Mouse (Mus musculus) adrenal gland, adult 2 months (tissue): ENCODE measurements around the gene Olfr1216. TPM values are rescaled to one million over a fixed set of nuclear protein-coding genes. Genes with fewer than 3 reads are reported as not detected.
A peak's percentile ranks its signal among the peaks of the same experiment; 100 is the strongest.

Experiments used
- DNase-seq: peaks from one replicate; pipeline ENCODE4 v3.0.0; 2021
- long read RNA-seq: library from polyadenylated mRNA; stranded (forward); transcript quantifications from one replicate; pipeline ENCODE4 v2.0.0, GENCODE M21; 2021
- polyA plus RNA-seq: library from polyadenylated mRNA; depleted of rRNA; stranded (reverse); fragments of >200 nt; gene quantifications from 2 replicates; pipeline ENCODE4 v1.2.3, GENCODE M21; 2012; rRNA removed
- total RNA-seq, 2 experiments: library from RNA; stranded (reverse); gene quantifications; 2 replicates each; pipeline ENCODE4 v1.2.3; 2021

Gene Olfr1216
- not detected for total RNA-seq
- polyA plus RNA-seq: not detected in 2 replicates
- long read RNA-seq: 0 reads

GRCm38 (mm10) chr2:89018240-89018639, at the start of gene Olfr1216:
Gene Olfr1216 (minus strand): TSS chr2:89018340.
- no peak for DNase-seq

GRCm38 (mm10) chr2:89061087-89061486, 42.9 kb upstream of the Olfr1216 start, which contains the start of gene Olfr1218:
Gene Olfr1218 (minus strand): TSS chr2:89061187.
- no peak for DNase-seq

- DNase-seq: no peak
These were observed 13.8 kb upstream of the Olfr1216 start, which contains the start of gene Olfr1217 for GRCm38 (mm10) chr2:89031965-89032364. Gene Olfr1217 (minus strand): TSS chr2:89032065.

- peak; percentile 33 for DNase-seq
These were observed 3.3 kb upstream of the Olfr1216 start for GRCm38 (mm10) chr2:89021436-89021835.

GRCm38 (mm10) chr2:89006873-89007272, 11.3 kb downstream of the Olfr1216 start, which contains the start of gene Olfr1215:
Gene Olfr1215 (minus strand): TSS chr2:89006973.
- DNase-seq: no peak

- DNase-seq: no peak
These were observed 25.6 kb downstream of the Olfr1216 start, which contains the start of gene Olfr1214 for GRCm38 (mm10) chr2:88992553-88992952. Gene Olfr1214 (minus strand): TSS chr2:88992653.

- DNase-seq: no peak
These were observed 38.0 kb downstream of the Olfr1216 start, which contains the start of gene Gm13762 for GRCm38 (mm10) chr2:88980181-88980580. Gene Gm13762 (minus strand): TSS chr2:88980281.

Other genes with a start within 250 kb of the Olfr1216 start
- not detected for gene Olfr1200, start 247.9 kb downstream of the Olfr1216 start, total RNA-seq
- not detected in 2 replicates for gene Olfr1200, start 247.9 kb downstream of the Olfr1216 start, polyA plus RNA-seq
- not detected for gene Olfr1201, start 225.3 kb downstream of the Olfr1216 start, total RNA-seq
- not detected in 2 replicates for gene Olfr1201, start 225.3 kb downstream of the Olfr1216 start, polyA plus RNA-seq
- gene Olfr1202, start 203.8 kb downstream of the Olfr1216 start, total RNA-seq: not detected
- gene Olfr1202, start 203.8 kb downstream of the Olfr1216 start, polyA plus RNA-seq: not detected in 2 replicates
- not detected for gene Olfr1205, start 188.6 kb downstream of the Olfr1216 start, total RNA-seq
- not detected in 2 replicates for gene Olfr1205, start 188.6 kb downstream of the Olfr1216 start, polyA plus RNA-seq
- gene Olfr1204, start 169.0 kb downstream of the Olfr1216 start, total RNA-seq: not detected
- gene Olfr1204, start 169.0 kb downstream of the Olfr1216 start, polyA plus RNA-seq: not detected in 2 replicates
- gene Olfr1206, start 155.1 kb downstream of the Olfr1216 start, total RNA-seq: not detected
- not detected in 2 replicates for gene Olfr1206, start 155.1 kb downstream of the Olfr1216 start, polyA plus RNA-seq
- not detected for gene Olfr1208, start 116.0 kb downstream of the Olfr1216 start, total RNA-seq
- gene Olfr1208, start 116.0 kb downstream of the Olfr1216 start, polyA plus RNA-seq: not detected in 2 replicates
- not detected for gene Olfr1209, start 103.2 kb downstream of the Olfr1216 start, total RNA-seq
- not detected in 2 replicates for gene Olfr1209, start 103.2 kb downstream of the Olfr1216 start, polyA plus RNA-seq
- gene Olfr1211, start 80.2 kb downstream of the Olfr1216 start, total RNA-seq: not detected
- gene Olfr1211, start 80.2 kb downstream of the Olfr1216 start, polyA plus RNA-seq: not detected in 2 replicates
- gene Olfr1212, start 64.4 kb downstream of the Olfr1216 start, total RNA-seq: not detected
- not detected in 2 replicates for gene Olfr1212, start 64.4 kb downstream of the Olfr1216 start, polyA plus RNA-seq
- gene Gm13762, start 38.1 kb downstream of the Olfr1216 start, total RNA-seq: not detected
- not detected in 2 replicates for gene Gm13762, start 38.1 kb downstream of the Olfr1216 start, polyA plus RNA-seq
- gene Olfr1214, start 25.7 kb downstream of the Olfr1216 start, total RNA-seq: not detected
- gene Olfr1214, start 25.7 kb downstream of the Olfr1216 start, polyA plus RNA-seq: not detected in 2 replicates
- gene Olfr1215, start 11.4 kb downstream of the Olfr1216 start, total RNA-seq: not detected
- not detected in 2 replicates for gene Olfr1215, start 11.4 kb downstream of the Olfr1216 start, polyA plus RNA-seq
- gene Olfr1217, start 13.7 kb upstream of the Olfr1216 start, total RNA-seq: not detected
- gene Olfr1217, start 13.7 kb upstream of the Olfr1216 start, polyA plus RNA-seq: not detected in 2 replicates
- gene Olfr1218, start 42.8 kb upstream of the Olfr1216 start, total RNA-seq: not detected
- not detected in 2 replicates for gene Olfr1218, start 42.8 kb upstream of the Olfr1216 start, polyA plus RNA-seq
- gene Olfr1219, start 65.2 kb upstream of the Olfr1216 start, total RNA-seq: not detected
- not detected in 2 replicates for gene Olfr1219, start 65.2 kb upstream of the Olfr1216 start, polyA plus RNA-seq
- not detected for gene Olfr1220, start 88.5 kb upstream of the Olfr1216 start, total RNA-seq
- gene Olfr1220, start 88.5 kb upstream of the Olfr1216 start, polyA plus RNA-seq: not detected in 2 replicates
- gene Olfr1221, start 98.9 kb upstream of the Olfr1216 start, total RNA-seq: not detected
- gene Olfr1221, start 98.9 kb upstream of the Olfr1216 start, polyA plus RNA-seq: not detected in 2 replicates
- not detected for gene Olfr1222, start 114.7 kb upstream of the Olfr1216 start, total RNA-seq
- not detected in 2 replicates for gene Olfr1222, start 114.7 kb upstream of the Olfr1216 start, polyA plus RNA-seq
- not detected for gene Olfr1223, start 133.2 kb upstream of the Olfr1216 start, total RNA-seq
- not detected in 2 replicates for gene Olfr1223, start 133.2 kb upstream of the Olfr1216 start, polyA plus RNA-seq
- not detected for gene Olfr1224-ps1, start 145.8 kb upstream of the Olfr1216 start, total RNA-seq
- not detected in 2 replicates for gene Olfr1224-ps1, start 145.8 kb upstream of the Olfr1216 start, polyA plus RNA-seq
- not detected for gene Olfr1225, start 156.3 kb upstream of the Olfr1216 start, total RNA-seq
- not detected in 2 replicates for gene Olfr1225, start 156.3 kb upstream of the Olfr1216 start, polyA plus RNA-seq
- gene Olfr1226, start 181.7 kb upstream of the Olfr1216 start, total RNA-seq: not detected
- not detected in 2 replicates for gene Olfr1226, start 181.7 kb upstream of the Olfr1216 start, polyA plus RNA-seq
- gene Olfr1228, start 235.7 kb upstream of the Olfr1216 start, total RNA-seq: not detected
- gene Olfr1228, start 235.7 kb upstream of the Olfr1216 start, polyA plus RNA-seq: not detected in 2 replicates